Mouse (Mus musculus): ENCODE measurements around the gene Cdh13. TPM values are rescaled to one million over a fixed set of nuclear protein-coding genes. Genes with fewer than 3 reads are reported as not detected.
A peak's percentile ranks its signal among the peaks of the same experiment; 100 is the strongest.

Cdh13 gene
- total RNA-seq, 2 experiments from 2014 or later: 5.9 to 12.6 TPM

DNA sequence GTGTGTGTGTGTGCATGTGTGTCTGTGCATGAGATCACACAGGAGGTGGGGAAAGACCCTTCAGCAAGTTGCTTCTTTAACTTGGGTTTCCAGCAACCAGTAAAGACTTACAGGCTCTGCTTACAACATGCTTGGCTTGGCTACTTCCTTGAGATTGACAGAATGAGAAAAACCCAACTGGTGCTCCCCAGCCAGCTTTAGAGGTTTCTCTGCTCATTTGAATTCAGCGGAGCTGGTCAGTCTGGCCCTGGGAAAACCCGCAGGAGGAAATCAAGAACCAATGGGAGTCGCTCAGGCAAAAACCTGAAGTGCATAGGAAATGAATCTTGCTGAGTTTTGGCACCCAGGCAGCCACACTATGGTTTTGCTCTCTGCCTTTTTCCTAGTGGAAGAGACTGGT lies 96.1 kb downstream of the Cdh13 start:
- DNase-seq (ENCODE audit: low spot score in 2 of 2): no peak

DNA sequence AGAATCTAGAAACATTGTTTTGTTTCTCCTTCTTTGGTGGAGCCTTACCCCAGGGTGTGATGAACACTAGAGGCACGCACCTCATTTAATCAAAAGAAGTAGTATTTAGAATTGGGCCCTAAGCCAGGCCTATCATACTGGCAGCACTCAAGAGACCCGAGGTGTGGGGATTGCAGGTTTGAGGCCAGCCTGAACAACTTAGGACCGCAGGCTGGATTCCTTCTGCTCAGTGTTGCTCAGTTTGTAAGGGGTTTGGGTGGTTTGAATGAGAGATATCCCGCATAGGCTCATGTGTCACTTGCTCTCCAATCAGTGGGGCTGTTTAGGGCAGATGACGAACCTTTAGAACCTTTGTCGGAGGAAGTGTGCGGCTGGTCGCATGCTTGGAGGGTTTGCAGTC lies 96.5 kb downstream of the Cdh13 start:
- no peak for DNase-seq (ENCODE audit: low spot score in 2 of 2)

GRCm38 (mm10) chr8:118380782-118381181 lies 97.2 kb downstream of the Cdh13 start:
- DNase-seq (ENCODE audit: low spot score in 2 of 2): no peak

GRCm38 (mm10) chr8:118381641-118382040 lies 98.1 kb downstream of the Cdh13 start:
- no peak for DNase-seq (ENCODE audit: low spot score in 2 of 2)

- DNase-seq (ENCODE audit: low spot score in 2 of 2): no peak
Observed at GRCm38 (mm10) chr8:118384314-118384713, 100.8 kb downstream of the Cdh13 start.

DNA sequence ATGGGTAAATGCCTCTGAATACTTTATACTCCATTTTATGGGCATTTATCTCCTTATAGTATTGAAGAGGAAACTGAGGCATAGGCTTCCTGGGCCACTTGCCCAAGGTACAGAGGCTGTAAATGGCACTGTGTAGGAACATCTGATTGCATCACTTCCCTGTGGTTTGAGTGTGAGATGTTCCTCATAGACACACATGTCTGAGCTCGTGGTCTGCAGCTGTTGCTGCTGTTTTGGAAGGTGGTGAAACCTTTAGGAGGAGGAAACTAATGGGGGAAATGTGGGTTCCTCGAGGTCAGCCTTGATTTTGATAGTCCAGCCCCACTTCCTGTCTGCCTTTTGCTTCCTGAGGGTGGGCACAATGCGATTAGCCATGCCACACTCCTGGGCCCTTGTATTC lies 105.9 kb downstream of the Cdh13 start:
- no peak for DNase-seq (ENCODE audit: low spot score in 2 of 2)

- peak in 1 of 2 experiments; percentile 9 for DNase-seq (ENCODE audit: low spot score in 2 of 2)
Observed at GRCm38 (mm10) chr8:118393909-118394650, 110.5 kb downstream of the Cdh13 start.

DNA sequence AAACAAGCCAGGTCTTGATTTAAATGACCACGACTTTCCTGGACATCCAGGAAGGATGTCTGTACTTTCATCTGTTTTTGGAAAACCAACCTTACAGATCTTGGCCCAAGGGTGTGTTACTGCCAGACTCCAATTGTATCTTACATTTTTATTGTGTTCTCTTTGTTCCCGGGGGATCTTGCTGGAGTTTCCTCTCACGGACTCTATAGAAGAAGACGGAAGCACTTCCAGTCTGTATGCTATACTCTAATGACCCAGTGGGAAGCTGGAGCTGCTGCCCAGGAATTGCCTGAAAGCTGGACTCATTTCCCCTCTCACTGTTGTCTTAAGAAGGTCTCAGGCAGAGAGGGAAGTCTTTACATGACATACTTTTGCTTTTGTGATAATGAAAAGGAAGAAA lies 111.6 kb downstream of the Cdh13 start:
- DNase-seq (ENCODE audit: low spot score in 2 of 2): no peak

DNA sequence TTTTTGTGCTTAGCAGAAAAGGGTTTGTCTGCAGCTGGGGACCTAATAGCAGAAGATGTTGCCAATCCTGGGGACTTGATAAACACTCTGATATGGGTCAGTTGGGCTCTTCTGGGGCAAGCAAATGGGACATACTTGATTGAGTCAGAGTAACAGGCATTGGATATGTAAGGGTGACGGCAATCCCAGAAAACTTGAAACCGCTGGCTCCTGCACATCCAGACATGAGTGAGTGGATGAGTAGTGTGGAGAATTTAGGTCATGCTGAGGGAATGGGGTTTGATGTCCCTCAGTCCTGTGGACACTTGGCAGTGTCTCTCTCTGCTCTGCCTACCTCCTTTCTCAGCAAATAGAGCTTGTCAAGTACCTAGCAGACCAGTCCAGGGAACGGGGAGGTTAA lies 121.3 kb downstream of the Cdh13 start:
- DNase-seq (ENCODE audit: low spot score in 2 of 2): no peak

- no peak for DNase-seq (ENCODE audit: low spot score in 2 of 2)
Observed at GRCm38 (mm10) chr8:118407322-118407721, 123.8 kb downstream of the Cdh13 start.

GRCm38 (mm10) chr8:118409396-118409795 lies 125.9 kb downstream of the Cdh13 start:
- DNase-seq (ENCODE audit: low spot score in 2 of 2): no peak

DNA sequence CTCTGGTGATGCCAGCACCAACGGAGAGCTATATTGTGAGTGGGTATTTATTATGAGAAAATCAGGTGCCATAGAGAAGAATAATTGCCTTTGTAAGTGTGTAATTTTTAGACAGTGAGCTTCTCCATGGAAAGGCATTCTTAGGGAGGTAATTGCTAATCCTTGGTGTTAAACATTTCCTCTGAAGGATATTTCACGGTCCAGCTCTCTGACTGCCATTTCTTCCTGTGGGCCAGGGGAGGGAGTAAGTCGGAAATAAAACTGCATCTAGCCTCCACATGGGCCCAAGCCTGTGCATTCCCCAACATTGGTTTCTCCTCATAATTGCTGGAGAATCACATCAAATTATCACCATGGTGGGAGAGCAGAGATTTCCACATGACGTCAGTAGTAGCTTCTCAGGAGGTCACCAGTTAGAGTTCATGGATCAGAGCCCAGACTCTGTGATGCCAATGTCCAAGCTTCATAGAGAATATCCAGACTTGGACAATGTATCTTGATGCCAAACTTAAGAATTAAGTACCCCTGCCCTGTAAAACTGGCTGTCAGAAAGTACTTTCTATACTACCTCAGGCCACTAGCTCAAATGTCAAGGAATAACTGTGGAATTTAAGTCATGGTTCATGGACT lies 126.9 kb downstream of the Cdh13 start:
- no peak for DNase-seq (ENCODE audit: low spot score in 2 of 2)

DNA sequence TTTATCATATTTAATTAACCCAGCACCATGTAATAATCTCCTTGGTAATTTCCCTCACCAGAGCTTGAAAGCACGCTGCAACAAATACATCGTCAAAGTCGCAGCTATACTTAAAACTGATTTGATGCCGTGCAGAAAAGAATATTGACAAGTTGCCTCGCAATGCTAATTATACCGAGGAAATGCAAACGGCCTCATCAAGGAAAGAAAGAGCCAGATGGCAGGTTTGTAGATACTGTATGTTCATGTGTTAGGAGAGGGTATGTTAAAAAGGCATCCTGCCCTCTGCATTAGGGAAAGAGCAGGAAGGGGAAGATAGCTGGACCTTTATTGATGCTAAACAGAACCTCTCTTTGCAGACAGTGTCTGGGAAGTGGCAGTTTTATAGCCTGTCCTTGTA lies 132.1 kb downstream of the Cdh13 start:
- no peak for DNase-seq (ENCODE audit: low spot score in 2 of 2)

- DNase-seq (ENCODE audit: low spot score in 2 of 2): peak in 1 of 2 experiments; percentile 4
Observed at GRCm38 (mm10) chr8:118416811-118417355, 133.3 kb downstream of the Cdh13 start.

DNA sequence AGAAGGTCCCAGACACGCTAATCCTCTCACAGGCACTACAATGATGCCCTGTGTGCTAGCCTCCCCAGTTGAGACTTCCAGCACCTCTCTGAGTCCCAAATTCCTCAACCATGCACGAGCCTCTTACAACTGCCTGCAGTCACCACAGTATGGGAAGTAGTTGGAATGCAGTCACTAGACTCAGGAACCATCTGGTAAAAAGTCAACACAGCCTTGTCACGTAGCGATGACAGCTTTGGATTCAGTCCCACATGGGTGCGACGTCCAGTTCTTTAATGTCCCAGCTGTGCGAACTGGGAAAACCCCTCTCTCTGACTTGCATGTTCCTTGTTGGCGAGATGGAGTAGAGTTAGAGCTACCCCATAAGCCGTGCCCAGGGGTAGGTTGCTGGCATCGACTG lies 139.1 kb downstream of the Cdh13 start:
- DNase-seq (ENCODE audit: low spot score in 2 of 2): no peak

- no peak for DNase-seq (ENCODE audit: low spot score in 2 of 2)
Observed at GRCm38 (mm10) chr8:118428941-118429340, 145.4 kb downstream of the Cdh13 start.

DNA sequence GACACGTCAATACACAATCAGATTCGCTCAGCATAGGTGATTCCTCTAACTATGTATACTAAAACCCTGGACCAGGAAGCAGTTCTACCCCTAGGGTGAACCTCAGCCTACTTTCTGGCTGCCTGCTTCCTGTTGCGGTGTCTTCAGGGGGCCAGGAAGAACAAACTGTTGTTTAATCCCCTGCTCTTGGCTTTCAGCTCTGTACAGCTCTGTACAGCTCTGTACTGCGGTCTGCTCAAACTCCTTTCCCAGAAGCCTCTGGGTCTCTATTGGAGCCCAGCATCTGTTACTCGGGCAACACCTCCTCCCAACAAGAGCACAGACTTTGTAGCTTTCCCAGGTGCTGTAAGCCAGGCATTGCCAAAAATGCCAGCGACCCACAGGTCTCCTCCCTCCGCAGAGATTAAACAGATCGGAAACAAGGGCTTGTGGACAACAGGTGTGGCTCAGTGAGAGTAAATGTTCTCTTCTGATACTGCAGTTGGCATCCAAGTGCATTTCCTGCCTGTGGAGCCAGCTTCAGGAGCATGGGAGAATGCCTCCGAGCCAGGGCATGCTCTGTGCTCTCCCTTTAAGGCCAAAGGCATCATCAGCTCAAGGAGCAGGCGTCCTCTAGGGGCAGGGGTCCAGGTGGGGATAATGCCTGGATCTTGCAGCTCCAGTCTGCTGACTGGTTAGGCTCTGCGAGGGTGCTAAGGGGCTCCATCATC lies 148.4 kb downstream of the Cdh13 start:
- DNase-seq (ENCODE audit: low spot score in 2 of 2): no peak

DNA sequence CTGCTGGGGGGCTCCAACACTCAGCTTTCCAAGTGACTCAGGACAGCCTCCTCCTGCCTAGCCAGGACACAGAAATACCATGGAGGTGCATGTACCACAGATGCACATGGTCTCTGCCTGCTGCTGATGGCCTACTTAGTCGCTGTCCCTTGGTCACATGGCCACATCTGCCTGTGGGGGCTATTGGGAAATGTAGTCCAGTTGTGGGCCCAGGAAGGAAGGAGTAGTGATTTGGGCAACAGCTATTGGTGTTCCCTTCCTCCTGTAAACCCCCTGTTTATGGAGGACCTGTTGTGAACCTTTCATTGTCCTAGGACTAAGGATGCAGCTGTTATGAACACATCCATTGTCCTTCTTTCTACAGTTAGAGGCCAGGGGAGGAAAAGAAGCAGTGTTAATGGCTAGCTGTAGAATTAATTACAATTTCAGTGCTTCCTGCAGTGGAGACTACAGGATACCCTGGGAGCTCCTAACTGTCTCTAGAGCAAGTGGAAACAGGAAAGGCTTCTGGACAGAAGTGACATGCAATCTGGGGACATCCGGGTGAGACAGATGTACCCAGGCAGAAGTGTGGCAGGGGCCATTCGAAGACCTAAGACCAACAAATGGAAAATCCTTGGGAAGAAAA lies 150.1 kb downstream of the Cdh13 start:
- DNase-seq (ENCODE audit: low spot score in 2 of 2): no peak

GRCm38 (mm10) chr8:118436751-118437150 lies 153.2 kb downstream of the Cdh13 start:
- DNase-seq (ENCODE audit: low spot score in 2 of 2): no peak

DNA sequence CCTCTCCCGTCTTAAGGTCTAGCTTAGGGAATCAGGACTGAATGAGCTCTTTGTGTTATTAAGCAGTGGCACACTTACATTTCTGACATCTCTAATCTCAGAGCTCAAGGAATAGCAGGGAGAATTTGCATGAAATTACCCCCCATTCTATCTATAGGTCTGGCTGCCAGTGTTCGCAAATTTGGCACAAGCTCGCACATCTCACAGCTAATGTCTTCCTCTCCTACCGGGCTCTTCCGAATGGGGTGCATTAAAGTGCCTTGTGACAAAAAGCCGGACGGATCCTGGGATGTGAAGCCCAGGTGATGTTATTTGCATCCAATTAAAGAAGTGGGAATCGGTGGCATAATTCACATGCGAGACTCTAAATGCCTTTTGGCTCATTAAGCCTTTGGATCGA lies 153.6 kb downstream of the Cdh13 start:
- no peak for DNase-seq (ENCODE audit: low spot score in 2 of 2)

DNA sequence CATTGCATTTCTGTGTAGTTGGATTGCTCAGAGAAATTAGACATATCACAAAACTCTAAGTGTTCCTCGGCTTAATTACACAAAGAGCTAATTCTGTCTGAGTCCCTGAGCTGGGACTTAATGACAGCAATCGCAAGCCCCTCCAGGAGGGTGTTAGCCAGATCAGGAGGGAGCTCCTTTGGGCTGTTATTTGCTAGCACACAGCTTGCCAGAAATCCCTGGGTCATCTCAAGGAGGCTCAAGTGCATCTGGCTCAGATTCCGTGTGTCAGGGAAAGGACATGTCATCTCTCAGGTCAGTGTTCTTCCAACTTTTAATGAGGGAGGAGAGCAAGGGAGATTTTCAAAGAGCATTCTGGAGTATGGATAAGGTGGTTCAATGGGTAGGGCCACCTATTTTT lies 154.3 kb downstream of the Cdh13 start:
- no peak for DNase-seq (ENCODE audit: low spot score in 2 of 2)
